Mouse (Mus musculus) limb, embryonic 15.5 days (tissue): ENCODE data around the gene Klhdc4. TPM values are rescaled to one million over a fixed set of nuclear protein-coding genes. Genes with fewer than 3 reads are reported as not detected.

ENCODE experiments used
- ATAC-seq: fragments of 200-750 bp; cut with Nextera tagmentation; 2 replicates; pipeline ENCODE4 v1.8.0; 2017; ENCODE audit warnings: low read depth, moderate TSS enrichment; ENCODE audit not compliant: insufficient number of reproducible peaks, low FRiP score, low TSS enrichment
- H3K27ac ChIP-seq: fragments of 300-500 bp; sonication (generic); 2 replicates; pipeline ENCODE4 v1.5.1; 2015; ENCODE audit warnings: moderate library complexity, mild to moderate bottlenecking, inconsistent platforms
- H3K27me3 ChIP-seq: fragments of 300-500 bp; sonication (generic); 2 replicates; pipeline ENCODE4 v1.6.1; 2015; ENCODE audit warnings: inconsistent platforms
- H3K36me3 ChIP-seq: fragments of 300-500 bp; sonication (generic); 2 replicates; pipeline ENCODE4 v1.6.1; 2015; ENCODE audit warnings: inconsistent platforms
- H3K4me1 ChIP-seq: fragments of 300-500 bp; sonication (generic); 2 replicates; pipeline ENCODE4 v1.6.1; 2015; ENCODE audit warnings: inconsistent platforms
- H3K4me2 ChIP-seq: fragments of 300-500 bp; sonication (generic); 2 replicates; pipeline ENCODE4 v1.6.1; 2015; ENCODE audit warnings: mild to moderate bottlenecking, inconsistent platforms
- H3K4me3 ChIP-seq: fragments of 300-500 bp; sonication (generic); 2 replicates; pipeline ENCODE4 v1.5.1; 2015; ENCODE audit warnings: mild to moderate bottlenecking, inconsistent platforms
- H3K9ac ChIP-seq: fragments of 300-500 bp; sonication (generic); 2 replicates; pipeline ENCODE4 v1.6.1; 2015; ENCODE audit warnings: inconsistent platforms
- H3K9me3 ChIP-seq: fragments of 300-500 bp; sonication (generic); 2 replicates; pipeline ENCODE4 v1.6.1; 2016; ENCODE audit warnings: inconsistent platforms
- WGBS: fragments of 180-500 bp; shearing (Covaris S2); methylation state at CpG from one replicate; pipeline ENCODE4 v1.1.7; 2015; 5-methylcytosine and 5-hydroxymethylcytosine counted together
- polyA plus RNA-seq: library from polyadenylated mRNA; unstranded; fragments of >200 nt; fragmentation: Nextera tagmentation; extraction: Ambion mirVana; gene quantifications from 2 replicates; pipeline ENCODE4 v1.2.1, GENCODE M21; 2015

Gene Klhdc4
- polyA plus RNA-seq, 1 experiment from 2014 or later = 31.5 TPM

DNA sequence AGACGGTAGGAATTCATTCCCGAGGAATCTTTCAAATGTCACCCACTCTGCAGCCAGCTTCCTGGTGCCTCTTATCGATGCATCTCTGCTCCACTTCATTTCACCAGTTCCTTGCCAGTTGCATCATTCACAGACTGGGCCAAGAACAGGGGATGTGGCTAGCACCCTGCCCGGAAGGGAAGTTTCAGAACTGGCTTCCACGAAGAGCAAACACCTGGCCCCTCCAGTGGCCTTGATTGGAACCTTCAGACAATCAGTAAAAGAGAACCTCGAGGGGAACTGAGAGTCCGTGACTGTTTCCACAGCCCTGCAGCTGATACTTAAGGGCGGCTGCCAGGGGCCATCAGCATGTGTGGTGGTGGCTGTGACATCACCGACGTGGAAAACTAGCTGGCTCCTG is 19.1 kb upstream of the Klhdc4 start:
- no peaks in the 10 kb centered on the region for H3K27me3 ChIP-seq
- no peak for ATAC-seq
- H3K9me3 ChIP-seq = no peaks in the 10 kb centered on the region
- WGBS = 61% methylated on average over 10 of the region's 10 CpGs
- no peak overlapping the region for H3K4me2 ChIP-seq
- H3K4me1 ChIP-seq = peaks cover 14% of the 10 kb centered on the region
- H3K9ac ChIP-seq = no peak overlapping the region
- no peak overlapping the region for H3K4me3 ChIP-seq
- H3K36me3 ChIP-seq = no peaks in the 10 kb centered on the region
- H3K27ac ChIP-seq = no peak overlapping the region

DNA sequence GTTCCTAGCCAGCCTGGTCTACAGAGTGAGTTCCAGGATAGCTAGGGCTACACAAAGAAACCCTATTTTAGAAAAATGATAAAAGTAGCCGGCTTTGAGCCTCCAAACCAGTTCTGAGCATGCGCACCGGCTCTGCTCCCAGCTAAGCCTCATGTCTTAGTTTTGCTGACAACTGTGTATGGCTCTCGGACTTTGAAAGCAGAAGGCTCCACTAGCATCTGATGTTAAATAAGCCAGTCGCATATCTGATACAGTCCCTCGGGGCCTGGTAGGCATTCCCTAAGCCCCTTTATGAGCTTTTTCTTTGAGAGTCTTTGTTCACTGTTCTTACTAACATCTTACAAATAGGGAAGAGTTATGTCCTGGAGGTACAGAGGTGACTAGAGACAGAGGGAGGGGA is 18.6 kb upstream of the Klhdc4 start:
- WGBS = 64% methylated on average over 6 of the region's 6 CpGs
- no peaks in the 10 kb centered on the region for H3K9me3 ChIP-seq
- H3K27ac ChIP-seq = no peak overlapping the region
- no peak overlapping the region for H3K4me3 ChIP-seq
- no peaks in the 10 kb centered on the region for H3K36me3 ChIP-seq
- H3K9ac ChIP-seq = no peak overlapping the region
- H3K4me2 ChIP-seq = no peak overlapping the region
- no peaks in the 10 kb centered on the region for H3K27me3 ChIP-seq
- peaks cover 14% of the 10 kb centered on the region for H3K4me1 ChIP-seq
- no peak for ATAC-seq

DNA sequence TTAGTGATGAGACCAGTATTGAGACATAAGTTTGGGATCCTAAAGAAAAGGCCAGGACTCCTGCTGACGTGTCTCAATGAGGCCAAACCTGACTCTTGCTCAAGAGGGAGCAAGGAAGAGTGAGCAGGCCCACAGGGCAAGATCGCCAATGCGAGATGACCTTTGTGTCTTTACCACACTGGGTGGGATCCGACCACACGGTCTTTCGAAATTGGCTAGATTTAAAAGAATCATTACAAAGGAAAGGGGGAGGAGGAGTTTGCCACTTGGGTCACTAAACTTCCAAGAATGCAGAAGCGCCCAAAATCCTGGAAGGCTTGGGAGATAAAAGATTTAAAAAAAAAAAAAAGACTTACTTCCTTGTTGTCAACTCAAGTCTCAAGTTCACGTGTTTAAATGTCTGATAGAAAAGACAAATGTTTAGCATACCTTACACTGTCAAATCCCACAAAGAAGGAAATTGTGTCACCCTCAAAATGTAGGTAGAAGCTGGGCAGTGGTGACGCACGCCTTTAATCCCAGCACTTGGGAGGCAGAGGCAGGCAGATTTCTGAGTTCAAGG is 18.0 kb upstream of the Klhdc4 start:
- H3K9ac ChIP-seq = no peak overlapping the region
- no peak overlapping the region for H3K4me3 ChIP-seq
- H3K36me3 ChIP-seq = no peaks in the 10 kb centered on the region
- no peaks in the 10 kb centered on the region for H3K27me3 ChIP-seq
- H3K4me2 ChIP-seq = no peak overlapping the region
- H3K4me1 ChIP-seq = peaks cover 14% of the 10 kb centered on the region
- H3K9me3 ChIP-seq = no peaks in the 10 kb centered on the region
- WGBS = 70% methylated on average over 10 of the region's 10 CpGs
- H3K27ac ChIP-seq = no peak overlapping the region
- ATAC-seq = no peak

DNA sequence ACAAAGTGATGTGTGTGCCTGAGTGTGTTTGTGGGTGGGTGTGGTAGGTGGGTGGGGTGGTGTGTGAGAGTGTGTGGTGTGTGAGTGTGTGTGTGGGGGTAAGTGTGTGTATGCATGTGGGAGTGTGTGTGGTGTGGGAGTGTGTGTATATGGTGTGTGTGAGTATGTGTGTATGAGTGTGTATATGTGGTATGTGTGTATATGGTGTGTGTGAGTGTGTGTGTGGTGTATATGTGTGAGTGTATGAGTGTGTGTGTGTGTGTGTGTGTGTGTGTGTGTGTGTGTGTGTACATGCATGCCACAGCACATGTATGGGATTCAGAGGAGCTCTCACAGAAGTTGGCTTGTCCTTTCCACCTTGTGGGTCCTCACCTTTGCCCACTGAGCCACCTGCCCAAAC is 17.4 kb upstream of the Klhdc4 start:
- no peak overlapping the region for H3K27ac ChIP-seq
- H3K27me3 ChIP-seq = no peaks in the 10 kb centered on the region
- no peak for ATAC-seq
- peaks cover 13% of the 10 kb centered on the region for H3K4me1 ChIP-seq
- H3K4me2 ChIP-seq = no peak overlapping the region
- no peaks in the 10 kb centered on the region for H3K36me3 ChIP-seq
- no peak overlapping the region for H3K4me3 ChIP-seq
- no peak overlapping the region for H3K9ac ChIP-seq
- H3K9me3 ChIP-seq = no peaks in the 10 kb centered on the region

DNA sequence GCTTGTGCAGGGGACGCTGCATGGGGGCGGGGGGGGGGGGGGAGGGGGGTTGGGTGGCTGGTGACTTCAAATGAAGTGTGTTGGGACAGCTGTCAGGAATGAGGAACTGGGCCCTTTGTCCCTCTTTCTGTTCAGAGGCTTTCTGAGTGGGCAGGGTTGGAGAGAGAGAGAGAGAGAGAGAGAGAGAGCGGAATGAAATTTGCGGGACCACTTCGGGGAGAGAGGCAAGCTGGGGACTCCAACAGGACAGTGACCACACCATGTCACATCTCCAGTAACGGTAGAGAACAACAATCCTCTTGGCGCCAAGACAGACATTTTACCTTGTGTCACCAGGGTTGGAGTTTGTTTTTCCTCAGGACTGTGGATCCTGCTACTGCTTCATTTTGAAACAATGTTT is 15.4 kb upstream of the Klhdc4 start:
- no peak overlapping the region for H3K27ac ChIP-seq
- ATAC-seq = no peak
- no peak overlapping the region for H3K4me2 ChIP-seq
- no peaks in the 10 kb centered on the region for H3K36me3 ChIP-seq
- 50% methylated on average over 7 of the region's 7 CpGs for WGBS
- no peak overlapping the region for H3K4me3 ChIP-seq
- H3K4me1 ChIP-seq = no peaks in the 10 kb centered on the region
- no peaks in the 10 kb centered on the region for H3K9me3 ChIP-seq
- H3K9ac ChIP-seq = no peak overlapping the region
- no peaks in the 10 kb centered on the region for H3K27me3 ChIP-seq

DNA sequence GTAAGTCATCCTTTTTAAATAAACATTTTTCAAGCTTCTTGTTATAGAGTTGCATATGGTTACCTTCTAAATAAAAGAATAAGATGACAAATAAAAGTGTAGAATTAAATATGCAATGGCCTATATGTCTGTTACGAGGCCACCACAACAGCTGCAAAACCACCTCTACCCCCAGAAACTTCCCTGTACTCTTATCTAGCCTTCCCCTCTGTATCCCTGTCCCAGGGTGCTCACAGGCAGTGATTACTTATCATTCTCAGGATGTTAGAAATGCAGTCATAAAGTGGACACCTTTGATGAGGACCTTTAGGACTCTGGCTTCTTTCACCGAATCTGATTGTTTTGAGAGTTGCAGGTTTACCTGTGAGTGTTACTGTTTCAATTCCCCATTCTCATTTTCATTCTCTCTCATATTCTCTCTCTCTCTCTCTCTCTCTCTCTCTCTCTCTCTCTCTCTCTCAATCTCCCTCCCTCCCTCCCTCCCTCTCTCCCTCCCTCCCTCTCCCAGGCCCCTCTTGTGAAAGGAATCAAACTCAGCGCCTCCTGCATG is 13.9 kb upstream of the Klhdc4 start:
- no peak overlapping the region for H3K27ac ChIP-seq
- H3K4me3 ChIP-seq = no peak overlapping the region
- no peak overlapping the region for H3K4me2 ChIP-seq
- 76% methylated on average over 3 of the region's 3 CpGs for WGBS
- H3K27me3 ChIP-seq = no peaks in the 10 kb centered on the region
- H3K9me3 ChIP-seq = no peaks in the 10 kb centered on the region
- no peaks in the 10 kb centered on the region for H3K4me1 ChIP-seq
- no peak for ATAC-seq
- H3K36me3 ChIP-seq = no peaks in the 10 kb centered on the region
- no peak overlapping the region for H3K9ac ChIP-seq

DNA sequence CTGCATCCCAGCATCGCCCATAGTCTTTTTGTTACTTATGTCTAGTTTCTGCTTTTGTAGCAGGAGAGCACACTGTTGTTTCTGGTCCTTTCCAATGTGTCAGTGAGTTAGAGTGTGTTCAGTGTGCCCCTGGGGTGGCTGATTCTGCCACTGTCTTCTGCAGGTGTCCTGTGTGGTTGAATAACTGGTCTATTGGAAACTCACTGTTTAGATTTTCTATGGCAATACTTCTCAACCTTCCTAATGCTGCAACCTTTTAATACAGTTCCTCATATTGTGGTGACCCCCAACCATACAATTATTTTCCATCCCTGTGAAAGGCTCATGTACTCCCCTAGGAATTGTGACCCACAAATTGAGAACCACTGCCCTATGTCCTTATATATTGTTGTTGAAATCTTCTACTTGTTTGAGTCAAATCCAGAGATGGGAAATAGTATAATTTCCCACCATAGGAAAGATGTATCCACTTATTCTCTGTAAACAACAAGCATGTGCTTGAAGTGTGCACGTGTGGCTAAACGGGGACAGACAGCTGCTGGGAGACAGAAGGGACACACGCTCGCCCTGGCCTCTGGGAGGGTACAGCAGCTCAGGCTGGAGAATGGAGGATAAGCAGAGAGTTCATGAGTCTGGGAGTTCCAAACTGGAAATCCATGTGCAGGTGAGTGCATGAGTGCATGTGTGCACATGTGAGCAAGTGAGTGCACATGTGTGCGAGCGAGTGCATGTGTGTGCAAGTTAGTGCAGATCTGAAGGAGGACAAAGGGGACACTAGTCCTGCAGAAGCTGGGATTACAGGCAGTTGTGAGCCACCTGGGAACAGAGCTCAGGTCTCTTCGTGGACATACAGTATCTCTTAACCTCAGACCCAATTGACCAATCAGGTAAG is 12.9 kb upstream of the Klhdc4 start:
- Histone ChIP-seq H3K36me3 (no peaks in the 10 kb centered on the region), H3K4me3 (no peak overlapping the region), H3K4me2 (no peak overlapping the region), H3K9ac (no peak overlapping the region), H3K27ac (no peak overlapping the region), H3K27me3 (no peaks in the 10 kb centered on the region), H3K4me1 (no peaks in the 10 kb centered on the region), H3K9me3 (no peaks in the 10 kb centered on the region)
- ATAC-seq = no peak
- 84% methylated on average over 8 of the region's 8 CpGs for WGBS

DNA sequence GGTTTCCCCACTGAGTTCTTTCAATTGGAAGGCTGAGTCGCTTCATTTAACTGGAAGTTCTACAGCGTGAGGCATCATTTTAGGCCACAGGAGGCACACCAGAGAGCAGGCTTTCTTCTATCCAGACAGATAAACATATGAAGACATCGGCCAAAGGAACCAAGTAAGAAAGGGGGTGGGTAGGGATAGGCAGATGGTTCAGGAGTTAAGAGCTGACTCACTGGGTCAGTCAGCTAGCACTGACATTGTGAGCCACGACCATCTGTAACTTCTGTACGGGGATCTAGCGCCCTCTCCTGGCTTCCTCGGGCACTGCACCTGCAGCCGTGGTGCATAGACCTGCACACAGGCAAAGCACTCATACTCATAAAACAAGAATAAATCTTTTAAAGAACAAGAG is 11.9 kb upstream of the Klhdc4 start:
- Histone ChIP-seq H3K36me3 (no peaks in the 10 kb centered on the region), H3K27ac (no peak overlapping the region), H3K4me3 (no peak overlapping the region), H3K9ac (no peak overlapping the region), H3K4me1 (no peaks in the 10 kb centered on the region), H3K27me3 (no peaks in the 10 kb centered on the region), H3K9me3 (no peaks in the 10 kb centered on the region), H3K4me2 (no peak overlapping the region)
- ATAC-seq = no peak
- WGBS = 56% methylated on average over 8 of the region's 8 CpGs

DNA sequence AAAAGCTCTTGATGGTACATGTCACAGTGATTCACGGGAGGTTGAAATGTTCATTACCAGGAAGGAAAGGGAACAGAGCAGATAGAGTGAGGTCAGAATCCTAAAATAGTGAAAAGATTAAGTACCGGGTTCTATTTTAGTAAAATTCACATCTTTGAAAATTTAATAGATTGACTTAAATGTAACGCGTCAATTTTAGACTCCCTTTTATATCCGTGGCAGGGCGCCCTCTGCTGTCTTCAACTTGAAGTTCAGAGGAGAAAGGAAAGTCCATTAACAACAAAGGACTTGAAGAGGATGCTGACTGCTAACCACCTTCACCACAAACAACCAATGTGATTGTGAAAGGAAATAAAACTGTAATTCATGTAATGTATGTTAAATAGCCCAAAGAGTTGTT is 3.1 kb upstream of the Klhdc4 start:
- Histone ChIP-seq H3K36me3 (no peaks in the 10 kb centered on the region), H3K4me2 (no peak overlapping the region), H3K27ac (no peak overlapping the region), H3K27me3 (no peaks in the 10 kb centered on the region), H3K4me1 (peaks cover 19% of the 10 kb centered on the region), H3K4me3 (no peak overlapping the region), H3K9me3 (no peaks in the 10 kb centered on the region), H3K9ac (no peak overlapping the region)
- ATAC-seq = no peak
- 18% methylated on average over 6 of the region's 6 CpGs for WGBS

DNA sequence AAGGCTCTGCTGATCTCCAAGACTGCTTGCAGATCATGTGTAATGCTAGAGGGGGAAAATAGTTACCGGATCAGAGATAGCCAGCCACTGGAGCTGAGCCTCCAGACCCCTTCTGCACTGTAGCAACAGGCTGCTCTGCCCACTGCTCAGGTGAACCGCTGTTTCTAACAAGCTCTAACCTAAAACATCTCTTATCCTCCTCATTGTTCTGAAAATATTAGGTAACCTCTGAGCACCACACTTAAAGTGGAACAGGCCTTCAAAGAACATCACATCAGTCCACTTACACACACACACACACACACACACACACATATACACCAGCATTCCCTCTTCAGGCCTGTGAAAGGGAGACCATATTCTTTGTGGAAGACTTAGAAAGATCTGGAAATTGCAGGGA is 2.7 kb upstream of the Klhdc4 start:
- no peak overlapping the region for H3K4me3 ChIP-seq

DNA sequence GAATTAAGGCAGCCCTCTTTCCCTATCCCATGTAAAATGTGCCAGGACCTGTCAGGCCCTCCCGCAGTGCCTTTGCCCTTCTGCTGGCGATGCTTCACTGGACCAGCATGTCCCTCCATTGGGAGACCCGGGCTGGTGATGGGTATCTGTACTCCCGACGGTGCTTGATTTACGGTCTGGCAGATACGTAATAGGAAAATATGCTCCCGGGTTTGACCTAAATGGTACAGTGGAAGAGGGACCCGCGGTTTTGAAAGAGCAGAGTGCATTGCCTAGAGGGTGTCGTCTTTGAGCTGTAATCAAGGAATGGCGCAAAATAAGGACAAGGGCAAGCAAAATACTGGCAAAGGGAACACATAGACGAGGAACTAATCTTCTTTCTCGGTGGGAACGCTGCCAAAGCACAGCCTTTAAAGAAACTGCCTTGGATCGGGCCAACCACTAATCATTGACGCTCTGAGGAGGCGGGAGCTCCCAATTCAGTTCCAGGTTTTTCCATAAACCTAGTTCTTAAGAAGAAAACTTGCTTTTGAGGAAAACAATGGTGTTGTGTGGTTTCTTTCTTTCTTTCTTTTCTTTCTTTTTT is 501 bp upstream of the Klhdc4 start:
- Histone ChIP-seq H3K9me3 (no peaks in the 10 kb centered on the region), H3K9ac (peak overlapping the region; percentile 82), H3K4me2 (peak overlapping the region; percentile 92), H3K36me3 (no peaks in the 10 kb centered on the region), H3K4me3 (peak overlapping the region; percentile 93), H3K27ac (0 out of 2 replicates have a peak overlapping the region, but pooled peaks have one; percentile 50), H3K4me1 (peaks cover 19% of the 10 kb centered on the region), H3K27me3 (no peaks in the 10 kb centered on the region)
- peak; percentile 69; the same call in 1 of the 2 replicates for ATAC-seq
- WGBS = 20% methylated on average over 18 of the region's 18 CpGs

More for the DNA sequence above, 2.7 kb upstream of the Klhdc4 start:
- ATAC-seq = no peak
- Histone ChIP-seq H3K4me1 (peaks cover 19% of the 10 kb centered on the region), H3K27ac (no peak overlapping the region), H3K27me3 (no peaks in the 10 kb centered on the region), H3K4me2 (no peak overlapping the region), H3K36me3 (no peaks in the 10 kb centered on the region), H3K9ac (no peak overlapping the region), H3K9me3 (no peaks in the 10 kb centered on the region)
- WGBS = 77% methylated on average over 2 of the region's 2 CpGs

DNA sequence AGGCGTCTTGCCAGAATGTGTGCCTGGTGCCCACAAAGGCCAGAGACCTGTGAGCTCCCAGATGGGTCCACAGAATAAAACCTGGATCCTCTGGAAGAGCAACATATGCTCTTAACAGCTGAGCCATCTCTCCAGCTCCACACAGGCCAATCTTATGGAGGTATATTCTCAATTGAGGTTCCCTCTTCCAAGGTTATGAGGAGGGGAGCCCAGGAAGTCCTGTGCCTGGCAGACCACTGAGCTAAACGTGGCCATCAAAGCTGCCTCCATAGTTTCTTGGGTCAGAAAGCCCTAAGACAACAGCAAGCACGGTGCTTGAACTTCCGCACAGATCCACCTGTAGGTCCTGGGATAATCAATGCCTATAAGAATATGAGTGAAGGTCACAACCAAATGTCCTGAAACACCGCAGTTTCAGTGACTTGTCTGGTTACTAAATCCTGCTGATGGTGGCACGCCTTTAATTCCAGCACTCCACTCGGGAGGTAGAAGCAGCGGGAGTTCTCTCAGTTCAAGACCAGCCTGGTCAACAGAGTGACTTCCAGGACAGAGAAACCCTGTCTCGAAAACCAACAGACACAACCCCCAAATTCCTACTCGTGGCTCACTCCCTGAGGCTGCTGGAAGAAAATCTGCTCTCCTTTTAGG is 869 bp downstream of the Klhdc4 start:
- 34% methylated on average over 10 of the region's 10 CpGs for WGBS
- H3K4me1 ChIP-seq = peaks cover 19% of the 10 kb centered on the region
- peak overlapping the region; percentile 93 for H3K4me3 ChIP-seq
- H3K27me3 ChIP-seq = no peaks in the 10 kb centered on the region
- H3K9me3 ChIP-seq = no peaks in the 10 kb centered on the region
- no peak for ATAC-seq
- H3K27ac ChIP-seq = no peak overlapping the region
- H3K4me2 ChIP-seq = peak overlapping the region; percentile 92
- peak overlapping the region; percentile 82 for H3K9ac ChIP-seq
- H3K36me3 ChIP-seq = no peaks in the 10 kb centered on the region
